Mouse (Mus musculus) T-cell, adult 66 days (primary cell): Measurements from ENCODE around the gene Usp45. TPM values are rescaled to one million over a fixed set of nuclear protein-coding genes. Genes with fewer than 3 reads are reported as not detected.

Experiments used
- total RNA-seq, 2 experiments: library from RNA; stranded (reverse); gene quantifications; 3 replicates in 1 of 2; 4 replicates in 1 of 2; pipeline ENCODE4 v1.2.4; 2023

The Usp45 gene
- 10 to 100 TPM; 29.9 to 32.7 TPM for total RNA-seq

DNA sequence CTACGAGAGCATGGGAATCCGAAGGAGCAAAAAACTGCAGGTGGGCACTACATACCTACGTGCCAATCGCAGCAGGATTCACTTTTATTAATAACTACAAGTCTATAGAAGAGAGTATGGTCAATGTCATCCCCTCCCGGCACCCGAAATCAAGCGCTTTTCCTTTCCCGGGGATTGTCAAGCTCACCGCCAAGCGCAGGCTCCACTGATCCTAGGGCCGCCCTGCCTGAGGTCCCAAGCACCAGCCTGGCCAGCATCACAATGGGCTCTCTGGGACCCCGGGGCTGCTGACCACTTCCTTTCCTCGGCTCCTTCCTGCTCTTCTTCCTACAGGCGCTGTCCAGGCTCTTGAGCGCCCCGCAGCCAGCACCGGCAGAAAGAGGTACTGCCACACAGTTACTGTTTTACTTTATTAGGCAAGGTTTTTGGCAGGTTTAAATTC lies at the start of gene Usp45, which contains the start of gene Tstd3:
Gene Usp45, plus strand, starts transcription at position 294 of the 442 bp plus-strand sequence.
Gene Tstd3, minus strand, starts transcription at position 350 of the 442 bp plus-strand sequence.

DNA sequence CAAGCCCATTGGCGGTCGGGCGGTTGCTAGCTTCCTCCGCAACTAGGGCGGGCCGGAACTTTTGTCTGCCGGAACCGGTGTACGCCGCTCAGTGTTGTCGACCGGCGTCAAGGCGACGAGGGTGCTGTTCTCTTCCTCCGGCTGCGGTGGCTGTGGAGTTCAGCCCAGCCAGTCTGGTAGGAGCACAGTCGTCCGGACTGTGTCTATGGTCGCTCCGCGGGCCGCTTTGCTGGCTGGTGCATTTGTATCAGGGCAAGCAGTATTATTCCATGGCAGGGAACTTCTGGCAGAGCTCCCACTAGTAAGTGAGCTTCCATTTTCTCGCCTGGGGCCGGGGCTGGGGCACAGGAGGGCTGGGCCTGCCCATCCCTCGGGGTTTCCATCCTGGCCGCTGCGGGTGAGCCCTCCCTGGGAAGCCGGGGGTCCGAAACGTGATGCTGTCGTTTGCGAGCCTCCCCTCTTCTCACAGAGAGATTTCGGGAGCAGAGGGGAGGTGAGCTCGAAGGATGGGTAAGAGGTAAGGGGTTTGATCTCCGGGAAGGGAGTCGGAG lies 39.3 kb upstream of the Usp45 start, which contains the start of gene Ccnc:
Gene Ccnc, plus strand, starts transcription at position 87 of the 551 bp plus-strand sequence.

DNA sequence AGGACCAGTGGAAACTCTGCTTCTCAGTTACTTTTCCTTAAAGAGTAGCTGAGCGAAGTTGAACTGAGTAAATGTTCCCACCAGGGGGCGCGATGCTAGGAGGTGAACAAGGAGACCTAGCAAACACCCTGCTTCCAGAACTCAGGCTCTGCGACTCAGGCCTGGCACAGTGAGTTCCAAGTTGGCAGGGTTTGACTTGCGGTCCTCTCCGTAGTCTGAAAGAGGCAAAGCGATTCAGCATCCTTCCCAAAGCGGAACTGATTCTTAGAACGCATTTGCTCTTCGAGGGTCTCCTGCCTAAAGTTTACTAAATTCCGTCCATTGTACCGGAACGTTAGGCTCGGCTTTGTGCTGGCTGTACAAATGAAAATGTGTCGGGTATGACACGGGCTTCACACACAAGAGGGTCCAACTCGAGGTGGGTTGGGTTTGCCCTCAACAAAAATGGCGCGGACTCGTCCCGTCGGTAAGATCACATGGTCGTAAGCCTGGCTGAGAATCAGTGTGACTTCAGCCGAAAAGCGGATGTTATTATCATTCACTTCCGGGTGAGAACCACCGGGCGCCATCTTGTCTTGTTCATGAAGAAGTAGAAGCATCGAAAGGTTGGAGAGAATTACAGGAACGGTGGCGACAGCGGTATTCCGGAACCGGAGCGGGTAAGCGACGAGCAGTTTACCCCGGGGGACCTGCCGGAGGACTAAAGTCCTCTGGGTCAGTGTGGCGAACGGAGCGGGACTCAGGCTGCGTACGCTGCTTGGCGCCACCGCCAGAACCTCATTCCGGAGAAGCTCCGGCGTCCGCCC lies 80.7 kb downstream of the Usp45 start, which contains the start of gene Pnisr:
Gene Pnisr, plus strand, starts transcription at position 103 of the 806 bp plus-strand sequence.

DNA sequence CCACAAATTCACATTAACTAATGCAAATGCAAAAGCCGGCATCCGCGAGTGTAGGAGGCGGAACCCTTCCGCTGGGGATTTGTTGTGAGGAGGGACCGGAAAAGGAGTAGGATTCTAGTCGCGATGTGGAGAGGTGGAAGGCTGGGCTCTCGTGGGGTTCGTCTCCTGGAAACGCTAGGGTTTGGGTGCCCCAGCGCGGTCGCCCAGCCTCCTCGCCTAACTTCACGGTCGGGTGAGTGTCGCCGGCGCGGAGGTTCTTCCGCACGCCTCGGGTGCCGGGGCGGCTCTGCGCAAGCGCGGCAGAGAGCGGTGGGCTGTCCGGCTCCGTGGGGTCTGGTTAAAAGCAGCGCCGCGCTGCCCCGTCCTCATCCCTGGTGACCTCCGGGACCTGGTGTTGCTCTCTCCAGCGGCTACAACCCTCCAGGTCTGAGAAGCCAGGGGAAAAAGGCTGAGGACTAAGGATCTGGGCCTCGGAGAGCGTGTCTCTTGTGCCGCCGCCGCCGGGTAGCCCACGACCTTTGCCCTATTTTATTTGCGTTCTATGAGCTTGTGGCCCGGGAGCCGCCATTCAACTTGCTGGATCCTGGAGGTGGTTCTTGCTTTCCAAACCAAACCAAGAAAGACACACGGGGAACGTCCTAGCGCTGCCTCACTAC lies 112.7 kb downstream of the Usp45 start, which contains the start of gene Coq3:
Gene Coq3, plus strand, starts transcription at position 109 of the 656 bp plus-strand sequence.

Other genes starting within 250 kb of the Usp45 start
- gene Prdm13, start 81.2 kb upstream of the Usp45 start, total RNA-seq, result not detected
- gene Ccnc, start 39.5 kb upstream of the Usp45 start, total RNA-seq, result 10 to 100 TPM; 22.3 to 25.2 TPM
- 1 to 10 TPM; 4.4 to 6.3 TPM for gene Tstd3, start 56 bp downstream of the Usp45 start, total RNA-seq
- gene Pnisr, start 80.4 kb downstream of the Usp45 start, total RNA-seq, result 100 to 1,000 TPM; 221 to 235 TPM
- 1 to 10 TPM; 3.6 to 3.9 TPM for gene Coq3, start 112.5 kb downstream of the Usp45 start, total RNA-seq
- gene Faxc, start 164.2 kb downstream of the Usp45 start, total RNA-seq, result under 1 TPM in 1 of 2 experiments, not detected in 1; 0.18 TPM